Mouse (Mus musculus) left cerebral cortex, adult 8-10 months (tissue): Measurements from ENCODE around the gene Rbms3. TPM values are rescaled to one million over a fixed set of nuclear protein-coding genes. Genes with fewer than 3 reads are reported as not detected.

ENCODE experiments used
- DNase-seq, 2 experiments: peaks; one replicate each; pipeline ENCODE4 v3.0.0; 2022; ENCODE audit warnings: low spot score in 2 of 2
- total RNA-seq, 4 experiments: library from RNA; stranded (reverse); gene quantifications; 2 replicates each; pipeline ENCODE4 v1.2.4; 2022

Rbms3 gene
- total RNA-seq, 4 experiments from 2014 or later: 12.4 to 18.1 (median 13.6) TPM

DNA sequence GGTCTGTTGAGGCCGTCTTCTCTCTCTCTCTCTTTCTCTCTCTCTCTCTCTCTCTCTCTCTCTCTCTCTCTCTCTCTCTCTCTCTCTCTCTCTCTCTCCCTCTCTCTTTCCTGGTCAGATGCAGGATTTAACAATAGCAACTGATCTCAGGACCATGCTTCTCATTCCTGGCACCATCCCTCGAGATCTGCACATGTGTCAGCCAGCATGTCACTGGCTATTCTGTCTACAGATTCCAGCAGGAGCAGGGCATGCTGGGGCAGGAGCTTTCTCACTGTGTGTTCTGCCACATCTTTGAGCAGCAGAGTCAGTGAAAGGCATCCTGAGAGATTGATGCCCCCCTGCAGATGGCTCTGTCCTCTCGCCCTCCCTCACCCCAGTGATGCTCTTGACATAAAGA lies 774.0 kb downstream of the Rbms3 start:
- DNase-seq: no peak

GRCm38 (mm10) chr9:116848905-116849304 lies 780.8 kb downstream of the Rbms3 start:
- DNase-seq: no peak

- no peak for DNase-seq
These were observed 781.5 kb downstream of the Rbms3 start for GRCm38 (mm10) chr9:116848166-116848565.

GRCm38 (mm10) chr9:116847241-116848135 lies 782.2 kb downstream of the Rbms3 start:
- no peak for DNase-seq

- DNase-seq: no peak
These were observed 794.8 kb downstream of the Rbms3 start for GRCm38 (mm10) chr9:116834949-116835348.

DNA sequence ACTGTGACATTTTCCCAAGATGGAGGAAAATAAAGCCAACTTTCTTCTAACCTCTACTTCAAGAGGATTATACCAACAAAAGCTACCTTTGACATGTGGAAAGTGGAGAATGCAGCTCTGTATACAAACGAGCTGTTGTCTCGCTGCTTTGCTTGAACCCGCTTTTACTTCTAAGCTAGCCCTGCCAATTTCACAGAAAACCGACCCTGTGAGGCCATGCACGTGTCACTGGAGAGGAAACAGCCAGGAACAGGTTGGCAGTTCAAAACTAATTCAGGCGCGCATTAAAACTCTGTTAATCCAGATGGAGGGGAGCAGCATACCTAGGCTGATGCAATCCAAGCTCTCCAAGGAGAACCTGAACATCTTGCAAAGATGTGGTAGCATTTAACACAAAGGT lies 796.0 kb downstream of the Rbms3 start:
- DNase-seq: no peak

DNA sequence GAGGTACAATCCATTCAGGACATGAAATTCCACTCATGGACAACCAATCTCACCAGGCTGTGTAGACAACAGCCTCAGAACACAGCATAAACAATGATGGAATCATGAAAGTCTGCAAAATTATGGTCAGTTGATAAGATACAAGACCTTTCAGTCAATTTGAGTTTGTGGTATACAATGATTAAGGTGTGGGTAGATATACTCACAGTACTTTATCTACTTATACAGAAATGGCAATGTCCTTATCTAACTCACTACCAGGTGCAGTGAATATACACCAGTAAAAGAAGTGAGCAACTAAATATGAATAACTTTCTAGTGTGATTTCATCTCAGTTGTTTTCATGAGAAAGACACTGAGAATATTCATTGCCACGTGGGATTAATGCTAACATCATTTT lies 796.9 kb downstream of the Rbms3 start:
- no peak for DNase-seq

DNA sequence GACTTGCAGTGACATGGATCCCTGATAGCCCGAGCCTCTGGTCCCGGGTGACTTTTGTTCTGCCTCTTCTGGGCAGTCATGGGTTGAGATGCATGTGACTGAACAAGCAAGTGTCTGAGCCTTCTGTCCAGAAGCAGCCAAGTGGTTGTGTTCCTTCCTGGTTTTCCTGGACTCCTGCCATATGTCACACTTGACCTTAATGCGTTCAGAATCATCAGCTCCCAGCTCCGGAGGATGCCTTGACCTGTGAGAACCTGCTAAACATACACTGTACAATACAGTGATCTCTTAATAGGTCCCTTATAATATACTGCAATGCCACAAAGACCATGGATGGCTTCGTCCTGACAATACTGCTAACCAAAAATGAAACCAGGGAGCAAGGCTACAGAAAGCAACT lies 798.3 kb downstream of the Rbms3 start:
- DNase-seq: no peak

- no peak for DNase-seq
These were observed 799.8 kb downstream of the Rbms3 start for GRCm38 (mm10) chr9:116829929-116830328.

- DNase-seq: no peak
These were observed 808.1 kb downstream of the Rbms3 start for GRCm38 (mm10) chr9:116821601-116822000.

DNA sequence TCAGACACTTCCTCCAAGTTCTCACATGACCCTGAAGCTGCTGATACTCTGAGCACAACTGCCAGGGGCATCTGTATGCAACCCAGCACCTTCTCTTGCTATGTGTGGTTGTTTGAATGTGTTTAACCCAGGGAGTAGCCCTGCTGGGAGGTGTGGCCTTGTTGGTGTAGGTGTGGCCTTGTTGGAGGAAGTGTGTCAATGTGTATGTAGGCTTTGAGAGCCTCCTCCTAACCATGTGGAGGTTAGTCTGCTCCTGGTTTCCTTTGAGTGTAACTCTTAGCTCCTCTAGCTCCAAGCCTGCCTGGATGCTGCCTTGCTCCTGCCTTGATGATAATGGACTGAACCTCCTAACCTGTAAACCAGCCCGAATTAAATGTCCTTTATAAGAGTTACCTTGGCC lies 812.5 kb downstream of the Rbms3 start:
- DNase-seq: no peak

DNA sequence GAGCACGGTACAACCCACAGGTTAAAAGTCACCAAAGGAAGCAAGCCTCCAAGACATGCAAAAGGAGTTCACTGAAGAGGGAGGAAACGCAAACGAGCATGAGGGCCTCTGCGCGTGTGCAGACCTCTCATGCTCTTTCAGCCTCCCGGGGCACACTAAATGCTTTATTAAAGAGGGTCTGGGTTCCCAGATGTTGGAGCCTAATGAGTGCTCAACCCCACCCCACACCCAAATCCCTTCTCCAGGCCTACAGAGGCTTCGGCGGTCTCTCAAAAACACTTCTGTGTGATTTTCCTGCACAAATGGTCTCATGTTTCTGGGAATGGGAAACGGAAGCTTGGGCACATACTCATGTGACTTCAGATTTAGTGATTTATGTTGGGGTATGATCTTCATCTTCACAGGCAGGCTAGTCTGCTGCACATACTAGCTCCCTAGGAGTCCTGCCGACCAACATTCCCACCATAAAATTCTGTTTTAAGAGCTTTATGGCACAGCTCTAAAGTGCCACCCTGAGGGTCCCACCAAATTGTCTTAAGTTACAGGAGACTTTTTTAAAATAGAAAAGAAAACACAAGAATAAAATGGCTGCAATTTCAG lies 815.1 kb downstream of the Rbms3 start:
- DNase-seq: no peak

GRCm38 (mm10) chr9:116813396-116813795 lies 816.3 kb downstream of the Rbms3 start:
- DNase-seq: no peak

DNA sequence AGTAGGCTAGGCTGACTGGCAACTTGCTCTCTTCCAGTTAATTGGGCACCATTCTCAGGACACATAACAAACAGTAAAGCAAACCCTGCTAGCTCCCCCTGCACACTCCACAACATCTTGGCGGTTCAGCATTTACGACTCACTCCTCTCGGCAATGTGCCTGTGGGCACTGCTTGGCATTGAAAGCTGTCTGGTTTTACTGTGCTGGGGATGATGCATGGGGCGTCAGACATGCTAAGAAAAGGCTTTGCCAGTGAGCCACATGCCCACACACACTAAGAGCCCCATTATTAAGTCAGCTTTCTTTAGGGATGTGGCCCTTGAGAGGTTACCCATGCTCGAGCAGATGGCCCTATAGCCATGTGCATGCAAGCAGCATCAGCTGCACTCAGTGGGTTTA lies 820.5 kb downstream of the Rbms3 start:
- no peak for DNase-seq

DNA sequence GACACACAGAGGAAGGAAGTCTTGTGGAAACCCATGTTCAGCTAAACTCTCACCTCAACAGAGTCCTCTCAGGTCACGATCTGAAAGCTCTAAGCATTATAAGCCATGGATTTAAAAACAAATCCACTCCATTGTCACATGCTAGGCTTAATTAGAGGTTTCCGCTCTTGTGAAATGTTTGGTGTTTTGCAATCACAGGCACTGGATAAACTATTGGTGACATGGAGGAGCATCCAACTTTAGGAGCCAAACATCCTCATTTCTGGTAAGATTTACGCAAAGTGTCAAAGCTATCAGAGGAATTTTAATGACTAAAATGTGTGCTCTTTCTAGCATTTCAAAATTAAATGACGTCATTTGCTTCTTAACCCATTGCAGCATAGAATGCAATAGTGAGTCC lies 821.3 kb downstream of the Rbms3 start:
- DNase-seq: no peak

DNA sequence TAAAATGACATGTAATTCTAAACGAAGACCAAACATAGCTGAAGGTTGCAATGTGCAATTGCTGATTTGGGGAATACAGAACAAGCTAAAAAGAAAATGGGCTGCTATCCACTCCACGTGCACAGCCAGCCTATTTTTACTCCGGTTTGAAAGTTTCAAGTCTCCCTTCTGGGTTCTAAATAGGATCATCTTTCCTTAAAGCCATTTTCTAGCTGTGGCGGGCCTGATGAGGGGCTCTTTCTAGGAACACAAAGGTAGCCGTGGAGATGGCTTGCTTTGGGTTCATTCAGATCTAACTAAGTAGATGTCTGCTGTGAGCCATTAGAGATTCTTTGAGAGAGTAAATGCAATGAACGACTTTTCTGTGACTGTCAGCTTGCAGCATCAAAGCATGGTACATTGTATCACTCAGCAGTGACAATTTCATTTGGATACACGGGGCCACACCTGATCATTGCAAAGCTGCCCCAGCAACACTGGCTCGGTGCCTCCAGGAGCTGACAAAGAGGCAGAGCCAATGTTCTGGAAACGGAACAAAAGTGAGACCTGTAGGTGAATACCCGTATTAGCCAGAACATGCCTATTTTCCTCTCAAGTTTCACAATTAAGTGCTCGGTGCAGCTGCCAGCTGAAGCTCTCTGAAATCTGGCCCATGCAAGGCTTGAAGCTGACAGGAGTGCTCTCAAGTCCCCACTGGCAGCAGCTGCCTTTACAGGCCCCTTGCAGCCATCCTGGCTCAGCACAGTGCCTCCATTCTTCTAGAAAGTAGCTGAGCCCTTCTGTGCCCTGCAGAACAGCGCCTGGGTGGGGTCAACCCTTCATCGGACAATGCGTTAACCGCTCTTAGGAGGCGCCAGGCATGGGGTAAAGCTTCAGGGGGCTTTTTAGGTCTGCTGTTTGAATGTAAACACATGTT lies 822.3 kb downstream of the Rbms3 start:
- DNase-seq: no peak

DNA sequence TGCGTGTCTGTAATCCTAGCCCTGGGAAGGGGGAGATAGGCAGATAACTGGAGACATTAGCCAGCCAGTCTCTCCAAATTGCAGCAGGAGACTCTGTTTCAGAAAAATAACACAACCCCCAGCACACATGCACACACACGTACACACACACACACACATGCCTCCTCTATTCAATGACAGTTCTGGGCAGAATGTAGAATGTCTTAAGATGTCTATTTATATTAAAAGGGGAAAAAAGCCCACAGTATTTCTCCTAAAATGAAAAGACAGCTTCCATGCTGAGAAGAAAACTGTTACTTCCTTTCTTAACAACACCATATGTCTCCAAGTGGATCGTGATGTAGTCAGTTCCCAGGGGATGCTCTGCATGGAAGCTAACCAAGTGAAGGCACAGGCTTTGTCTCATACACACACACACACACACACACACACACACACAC lies 826.4 kb downstream of the Rbms3 start:
- DNase-seq: no peak

GRCm38 (mm10) chr9:116802602-116803001 lies 827.1 kb downstream of the Rbms3 start:
- no peak for DNase-seq

GRCm38 (mm10) chr9:116795240-116795955 lies 834.3 kb downstream of the Rbms3 start:
- DNase-seq: no peak

- DNase-seq: no peak
These were observed 837.9 kb downstream of the Rbms3 start for GRCm38 (mm10) chr9:116791850-116792249.
